Mouse (Mus musculus): ENCODE data around the gene Myoz2. TPM values are rescaled to one million over a fixed set of nuclear protein-coding genes. Genes with fewer than 3 reads are reported as not detected.

Myoz2 gene
- total and polyA plus RNA-seq, 3 experiments: not detected

DNA sequence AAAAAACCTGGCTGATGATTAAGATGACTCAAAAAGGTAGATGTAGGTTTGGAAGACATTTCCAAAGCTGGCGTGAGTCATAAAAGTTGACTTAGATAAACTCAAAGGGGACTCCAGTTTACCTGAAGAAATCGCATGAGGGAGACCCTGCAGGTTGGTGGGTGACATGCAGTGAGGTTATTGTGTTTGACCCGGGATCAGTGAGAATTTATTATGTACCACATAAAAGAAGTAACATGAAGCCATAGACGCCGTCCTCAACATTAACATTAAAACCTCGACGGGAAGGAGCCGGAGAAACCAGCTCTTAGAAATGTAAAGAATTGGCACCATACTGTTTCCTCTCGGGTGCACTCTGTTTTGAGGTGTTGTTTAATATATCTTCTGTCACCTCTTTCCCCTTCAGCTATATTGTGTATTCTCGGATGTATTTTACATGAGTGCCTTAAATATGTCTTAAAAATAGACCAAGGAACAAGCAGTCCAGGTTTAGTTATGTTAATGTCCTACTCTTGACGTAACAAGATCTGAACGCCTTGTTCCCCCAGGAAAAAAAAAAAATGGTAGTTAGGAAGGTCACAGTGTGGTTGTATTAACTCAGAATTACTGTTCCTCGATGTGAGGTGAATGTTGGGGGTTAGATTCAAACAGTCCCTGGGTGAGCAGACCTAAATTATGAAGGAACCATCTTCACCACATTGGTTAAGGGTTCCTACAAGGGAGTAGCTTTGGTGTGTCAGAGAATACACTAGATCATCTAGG, 49.5 kb downstream of the Myoz2 start:
- Histone ChIP-seq H3K79me2 (replicated peaks; ENCODE audit: control insufficient read depth, extremely low read depth, insufficient read depth, poor library complexity, severe bottlenecking) (no peaks in the 10 kb centered on the region), H3K36me3 (replicated peaks in 1 of 2; ENCODE audit: control insufficient read depth in 1 of 2, insufficient read depth in 1 of 2, low read length in 1 of 2) (no peaks in the 10 kb centered on the region), H3K9ac (ENCODE audit: insufficient read depth, low read depth) (no peak overlapping the region), H3K27me3 (replicated peaks) (no peaks in the 10 kb centered on the region), H3K27ac (ENCODE audit: insufficient read depth, low read depth) (no peak overlapping the region), H3K4me3 (replicated peaks in 1 of 3; ENCODE audit: low read depth in 2 of 3, low read length in 2 of 3, poor library complexity in 1 of 3) (no peak overlapping the region), H3K4me2 (ENCODE audit: insufficient read depth, low read depth, poor library complexity, severe bottlenecking) (no peak overlapping the region), H3K4me1 (ENCODE audit: control insufficient read depth in 1 of 2, insufficient read depth in 2 of 2) (peaks cover 0 to 8% of the 10 kb centered on the region in 2 experiments; a peak in 2 of 4 replicates), H3K9me3 (replicated peaks; ENCODE audit: low read length) (peaks cover 11% of the 10 kb centered on the region)
- no peak for DNase-seq (ENCODE audit: extremely low read depth)
- TF ChIP-seq CTCF (conservative IDR thresholded peaks at IDR 0.05 in 1 of 2, IDR thresholded peaks at IDR 0.05 in 1 of 2; ENCODE audit: low read depth in 2 of 2, low read length in 2 of 2): no peak
- in situ Hi-C loops (cut with MboI; ENCODE audit: low pct_ligation_motif_present, low pct_unique_long_range_greater_than_20kb, low sequenced_read_pairs): no loop called here
- dilution Hi-C loops (cut with MboI; ENCODE audit: extremely low pct_ligation_motif_present, extremely low pct_unique_long_range_greater_than_20kb, low sequenced_read_pairs): no loop called here

DNA sequence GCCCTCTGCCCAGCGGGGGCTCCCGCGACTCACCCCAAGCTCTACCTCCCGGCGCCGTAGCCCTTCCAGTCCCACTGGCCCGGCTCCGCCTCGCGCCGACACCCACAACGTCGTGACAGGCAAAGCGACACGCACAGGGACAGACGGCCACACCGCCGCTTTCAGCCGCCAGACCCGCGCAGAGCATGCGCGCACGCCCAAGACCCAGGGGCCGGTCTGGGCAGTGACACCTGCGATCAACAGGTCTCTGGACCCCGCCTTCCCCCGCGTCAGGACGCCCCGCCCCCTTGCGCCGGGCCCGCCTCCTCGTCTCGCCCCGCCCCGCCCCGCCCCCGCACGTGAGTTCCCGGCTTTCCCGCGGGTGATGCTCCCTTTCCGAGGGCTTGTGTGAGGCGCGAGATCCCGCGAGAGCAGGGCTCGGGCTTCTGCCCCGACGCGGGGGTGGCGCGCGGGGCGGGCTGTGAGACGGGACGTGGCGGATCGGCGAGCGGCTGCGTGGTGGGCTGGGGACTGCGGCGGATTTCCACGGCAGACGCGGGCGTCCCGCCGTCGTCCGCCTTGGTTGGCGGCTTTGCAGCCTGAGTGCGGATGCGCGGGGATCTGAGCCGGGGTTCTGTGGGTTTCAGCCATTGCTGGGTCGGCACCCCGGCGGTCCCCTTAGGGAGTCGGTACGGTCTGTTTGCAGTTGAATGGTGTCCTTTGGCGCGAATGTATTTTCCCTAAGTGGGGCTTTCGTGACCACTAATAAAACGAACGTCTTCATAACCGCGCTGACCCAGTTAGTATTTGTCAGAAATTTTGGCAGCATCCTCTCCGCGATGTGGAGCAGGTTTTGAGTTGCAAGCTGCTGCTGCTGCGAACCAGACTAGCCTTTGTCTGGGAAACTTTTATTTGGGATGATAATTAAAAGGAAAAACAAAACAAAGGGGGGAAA, 50.3 kb downstream of the Myoz2 start, which contains the start of gene Usp53:
TSS of gene Usp53 (minus strand) at position 262 of the 934 bp plus-strand sequence.
- no peak for DNase-seq (ENCODE audit: extremely low read depth)
- Histone ChIP-seq H3K27ac (ENCODE audit: insufficient read depth, low read depth) (no peak within 1 kb of the TSS), H3K79me2 (replicated peaks; ENCODE audit: control insufficient read depth, extremely low read depth, insufficient read depth, poor library complexity, severe bottlenecking) (no peaks in the 10 kb centered on the region), H3K27me3 (replicated peaks) (no peaks in the 10 kb centered on the region), H3K9me3 (replicated peaks; ENCODE audit: low read length) (peaks cover 11% of the 10 kb centered on the region), H3K4me3 (replicated peaks in 1 of 3; ENCODE audit: low read depth in 2 of 3, low read length in 2 of 3, poor library complexity in 1 of 3) (no peak within 1 kb of the TSS), H3K4me2 (ENCODE audit: insufficient read depth, low read depth, poor library complexity, severe bottlenecking) (no peak within 1 kb of the TSS), H3K36me3 (replicated peaks in 1 of 2; ENCODE audit: control insufficient read depth in 1 of 2, insufficient read depth in 1 of 2, low read length in 1 of 2) (no peaks in the 10 kb centered on the region), H3K9ac (ENCODE audit: insufficient read depth, low read depth) (no peak within 1 kb of the TSS), H3K4me1 (ENCODE audit: control insufficient read depth in 1 of 2, insufficient read depth in 2 of 2) (peaks cover 0 to 8% of the 10 kb centered on the region in 2 experiments; a peak in 2 of 4 replicates)
- dilution Hi-C loops (cut with MboI; ENCODE audit: extremely low pct_ligation_motif_present, extremely low pct_unique_long_range_greater_than_20kb, low sequenced_read_pairs): no loop called here
- in situ Hi-C loops (cut with MboI; ENCODE audit: low pct_ligation_motif_present, low pct_unique_long_range_greater_than_20kb, low sequenced_read_pairs): no loop called here
- TF ChIP-seq POLR2AphosphoS2 (IDR thresholded peaks at IDR 0.05; ENCODE audit: low read depth, low read length): no peak
- no peak for TF ChIP-seq ETS1 (conservative IDR thresholded peaks at IDR 0.05; ENCODE audit: low read depth, low read length)

DNA sequence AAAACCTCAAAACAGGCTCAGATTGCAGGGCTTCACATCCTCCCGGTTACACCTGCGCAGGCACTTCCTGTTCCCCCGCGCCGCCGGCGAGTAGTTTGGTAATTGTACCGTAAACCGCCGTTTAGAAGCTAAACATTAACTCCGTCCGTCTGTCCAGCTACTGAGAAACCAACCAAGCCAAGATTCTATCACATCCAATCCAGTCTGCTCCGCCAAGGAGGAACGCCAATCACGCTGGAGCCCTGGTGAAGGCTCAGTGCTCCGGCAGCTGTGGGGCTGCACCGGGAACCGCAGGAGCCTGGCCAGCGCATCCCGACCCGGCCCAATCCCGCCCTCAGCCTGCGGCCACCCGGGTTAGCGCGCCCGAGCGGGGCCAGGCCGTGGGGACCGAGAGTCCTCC, 51.0 kb downstream of the Myoz2 start:
- Histone ChIP-seq H3K79me2 (replicated peaks; ENCODE audit: control insufficient read depth, extremely low read depth, insufficient read depth, poor library complexity, severe bottlenecking) (no peaks in the 10 kb centered on the region), H3K27ac (ENCODE audit: insufficient read depth, low read depth) (no peak overlapping the region), H3K9me3 (replicated peaks; ENCODE audit: low read length) (peaks cover 11% of the 10 kb centered on the region), H3K4me1 (ENCODE audit: control insufficient read depth in 1 of 2, insufficient read depth in 2 of 2) (peaks cover 0 to 8% of the 10 kb centered on the region in 2 experiments; a peak in 2 of 4 replicates), H3K4me2 (ENCODE audit: insufficient read depth, low read depth, poor library complexity, severe bottlenecking) (no peak overlapping the region), H3K27me3 (replicated peaks) (no peaks in the 10 kb centered on the region), H3K4me3 (replicated peaks in 1 of 3; ENCODE audit: low read depth in 2 of 3, low read length in 2 of 3, poor library complexity in 1 of 3) (no peak overlapping the region), H3K9ac (ENCODE audit: insufficient read depth, low read depth) (no peak overlapping the region), H3K36me3 (replicated peaks in 1 of 2; ENCODE audit: control insufficient read depth in 1 of 2, insufficient read depth in 1 of 2, low read length in 1 of 2) (no peaks in the 10 kb centered on the region)
- no peak for DNase-seq (ENCODE audit: extremely low read depth)
- dilution Hi-C loops (cut with MboI; ENCODE audit: extremely low pct_ligation_motif_present, extremely low pct_unique_long_range_greater_than_20kb, low sequenced_read_pairs) (no loop called here), in situ Hi-C loops (cut with MboI; ENCODE audit: low pct_ligation_motif_present, low pct_unique_long_range_greater_than_20kb, low sequenced_read_pairs) (no loop called here)
- no peak for TF ChIP-seq BHLHE40 (IDR thresholded peaks at IDR 0.05; ENCODE audit: low read depth, low read length)
- no peak for TF ChIP-seq USF2 (conservative IDR thresholded peaks at IDR 0.05; ENCODE audit: low read depth, low read length)
- no peak for TF ChIP-seq E2F4 (IDR thresholded peaks at IDR 0.05; ENCODE audit: insufficient replicate concordance, low read depth, low read length)
- no peak for TF ChIP-seq POLR2AphosphoS2 (IDR thresholded peaks at IDR 0.05; ENCODE audit: low read depth, low read length)
- no peak for TF ChIP-seq RCOR1 (conservative IDR thresholded peaks at IDR 0.05; ENCODE audit: low read depth, low read length)
- no peak for TF ChIP-seq POLR2A (IDR thresholded peaks at IDR 0.05; ENCODE audit: low read depth, low read length)
- TF ChIP-seq GABPA (IDR thresholded peaks at IDR 0.05; ENCODE audit: insufficient replicate concordance, low read depth, low read length): no peak
- TF ChIP-seq NELFE (IDR thresholded peaks at IDR 0.05; ENCODE audit: low read depth, low read length): no peak

All from CH12.LX (cell line).